Mouse (Mus musculus): ENCODE results near the gene Nxph4. TPM values are rescaled to one million over a fixed set of nuclear protein-coding genes. Genes with fewer than 3 reads are reported as not detected.

Nxph4 gene
- polyA plus RNA-seq, 1 experiment from 2014 or later: 0.14 TPM

- ATAC-seq (ENCODE audit: insufficient read depth): no peak
- Histone ChIP-seq H3K9me3 (ENCODE audit: low read depth, low read length) (no peaks in the 10 kb centered on the region), H3K4me1 (ENCODE audit: insufficient read depth) (no peaks in the 10 kb centered on the region), H3K27me3 (ENCODE audit: insufficient read depth, low read length) (no peaks in the 10 kb centered on the region), H3K4me2 (no peak overlapping the region), H3K4me3 (ENCODE audit: low read depth, low read length) (no peak overlapping the region), H3K36me3 (ENCODE audit: insufficient read depth) (peaks cover 88% of the 10 kb centered on the region), H3K9ac (no peak overlapping the region), H3K27ac (ENCODE audit: low read depth) (no peak overlapping the region)
- TF ChIP-seq CTCF (IDR thresholded peaks at IDR 0.05; ENCODE audit: low read depth): no peak
- DNase-seq: no peak
- WGBS: 53% methylated on average over 6 of the region's 6 CpGs
These were observed 8.4 kb upstream of the Nxph4 start for GRCm38 (mm10) chr10:127542720-127543119.

- H3K36me3 ChIP-seq (ENCODE audit: insufficient read depth): peaks cover 82% of the 10 kb centered on the region
These were observed 7.7 kb upstream of the Nxph4 start for GRCm38 (mm10) chr10:127542084-127542483.

GRCm38 (mm10) chr10:127541510-127541909 is 7.2 kb upstream of the Nxph4 start:
- no peaks in the 10 kb centered on the region for H3K9me3 ChIP-seq (ENCODE audit: low read depth, low read length)
- DNase-seq: no peak
- H3K4me2 ChIP-seq: no peak overlapping the region
- peaks cover 76% of the 10 kb centered on the region for H3K36me3 ChIP-seq (ENCODE audit: insufficient read depth)
- H3K4me3 ChIP-seq (ENCODE audit: low read depth, low read length): no peak overlapping the region
- H3K4me1 ChIP-seq (ENCODE audit: insufficient read depth): no peaks in the 10 kb centered on the region
- H3K27me3 ChIP-seq (ENCODE audit: insufficient read depth, low read length): peaks cover 6% of the 10 kb centered on the region
- TF ChIP-seq CTCF (IDR thresholded peaks at IDR 0.05; ENCODE audit: low read depth): no peak
- no peak overlapping the region for H3K27ac ChIP-seq (ENCODE audit: low read depth)
- ATAC-seq (ENCODE audit: insufficient read depth): no peak
- WGBS: 88% methylated on average over 8 of the region's 8 CpGs
- H3K9ac ChIP-seq: no peak overlapping the region

More at GRCm38 (mm10) chr10:127542084-127542483, 7.7 kb upstream of the Nxph4 start:
- DNase-seq (no peak), ATAC-seq (ENCODE audit: insufficient read depth) (no peak)
- Histone ChIP-seq H3K4me2 (no peak overlapping the region), H3K4me3 (ENCODE audit: low read depth, low read length) (no peak overlapping the region), H3K9ac (no peak overlapping the region), H3K9me3 (ENCODE audit: low read depth, low read length) (no peaks in the 10 kb centered on the region), H3K27ac (ENCODE audit: low read depth) (no peak overlapping the region), H3K27me3 (ENCODE audit: insufficient read depth, low read length) (peaks cover under 1% of the 10 kb centered on the region; the same call in 1 of the 2 replicates), H3K4me1 (ENCODE audit: insufficient read depth) (no peaks in the 10 kb centered on the region)
- WGBS: 88% methylated on average over 13 of the region's 13 CpGs
- no peak for TF ChIP-seq CTCF (IDR thresholded peaks at IDR 0.05; ENCODE audit: low read depth)

- Histone ChIP-seq H3K4me2 (no peak overlapping the region), H3K27ac (ENCODE audit: low read depth) (no peak overlapping the region), H3K36me3 (ENCODE audit: insufficient read depth) (peaks cover 45% of the 10 kb centered on the region), H3K9ac (no peak overlapping the region), H3K4me3 (ENCODE audit: low read depth, low read length) (no peak overlapping the region), H3K9me3 (ENCODE audit: low read depth, low read length) (no peaks in the 10 kb centered on the region), H3K4me1 (ENCODE audit: insufficient read depth) (no peaks in the 10 kb centered on the region), H3K27me3 (ENCODE audit: insufficient read depth, low read length) (peaks cover 41% of the 10 kb centered on the region)
- WGBS: 27% methylated on average over 7 of the region's 7 CpGs
- TF ChIP-seq CTCF (IDR thresholded peaks at IDR 0.05; ENCODE audit: low read depth): peak; percentile 96
- peak; percentile 28; the same call in 1 of the 2 replicates for ATAC-seq (ENCODE audit: insufficient read depth)
- DNase-seq: peak; percentile 92
These were observed 3.7 kb upstream of the Nxph4 start for GRCm38 (mm10) chr10:127537854-127538583.

GRCm38 (mm10) chr10:127536586-127537314 is 2.4 kb upstream of the Nxph4 start:
- no peak overlapping the region for H3K4me3 ChIP-seq (ENCODE audit: low read depth, low read length)
- WGBS: 13% methylated on average over 8 of the region's 8 CpGs
- ATAC-seq (ENCODE audit: insufficient read depth): no peak
- no peak overlapping the region for H3K4me2 ChIP-seq
- peak; percentile 61 for TF ChIP-seq CTCF (IDR thresholded peaks at IDR 0.05; ENCODE audit: low read depth)
- no peak overlapping the region for H3K27ac ChIP-seq (ENCODE audit: low read depth)
- no peaks in the 10 kb centered on the region for H3K4me1 ChIP-seq (ENCODE audit: insufficient read depth)
- H3K27me3 ChIP-seq (ENCODE audit: insufficient read depth, low read length): peaks cover 53% of the 10 kb centered on the region
- DNase-seq: peak; percentile 77
- H3K9me3 ChIP-seq (ENCODE audit: low read depth, low read length): no peaks in the 10 kb centered on the region
- H3K36me3 ChIP-seq (ENCODE audit: insufficient read depth): peaks cover 32% of the 10 kb centered on the region
- no peak overlapping the region for H3K9ac ChIP-seq

GRCm38 (mm10) chr10:127534929-127535384 is 598 bp upstream of the Nxph4 start:
- no peak for ATAC-seq (ENCODE audit: insufficient read depth)
- TF ChIP-seq CTCF (IDR thresholded peaks at IDR 0.05; ENCODE audit: low read depth): no peak

GRCm38 (mm10) chr10:127531548-127531947 is 2.8 kb downstream of the Nxph4 start:
- no peaks in the 10 kb centered on the region for H3K9me3 ChIP-seq (ENCODE audit: low read depth, low read length)
- DNase-seq: no peak
- ATAC-seq (ENCODE audit: insufficient read depth): no peak
- H3K27ac ChIP-seq (ENCODE audit: low read depth): no peak overlapping the region
- WGBS: 1% methylated on average over 4 of the region's 4 CpGs
- peaks cover 100% of the 10 kb centered on the region for H3K27me3 ChIP-seq (ENCODE audit: insufficient read depth, low read length)
- H3K4me1 ChIP-seq (ENCODE audit: insufficient read depth): no peaks in the 10 kb centered on the region
- H3K36me3 ChIP-seq (ENCODE audit: insufficient read depth): no peaks in the 10 kb centered on the region
- H3K4me3 ChIP-seq (ENCODE audit: low read depth, low read length): no peak overlapping the region
- TF ChIP-seq CTCF (IDR thresholded peaks at IDR 0.05; ENCODE audit: low read depth): no peak
- H3K4me2 ChIP-seq: no peak overlapping the region
- no peak overlapping the region for H3K9ac ChIP-seq

More at GRCm38 (mm10) chr10:127534929-127535384, 598 bp upstream of the Nxph4 start:
- DNase-seq: no peak
- peaks cover 71% of the 10 kb centered on the region for H3K27me3 ChIP-seq (ENCODE audit: insufficient read depth, low read length)
- H3K9ac ChIP-seq: no peak overlapping the region
- no peaks in the 10 kb centered on the region for H3K4me1 ChIP-seq (ENCODE audit: insufficient read depth)
- 2% methylated on average over 30 of the region's 30 CpGs for WGBS
- peak overlapping the region; percentile 43; the same call in 1 of the 2 replicates for H3K4me3 ChIP-seq (ENCODE audit: low read depth, low read length)
- peaks cover 17% of the 10 kb centered on the region for H3K36me3 ChIP-seq (ENCODE audit: insufficient read depth)
- no peaks in the 10 kb centered on the region for H3K9me3 ChIP-seq (ENCODE audit: low read depth, low read length)
- H3K4me2 ChIP-seq: peak overlapping the region; percentile 74
- H3K27ac ChIP-seq (ENCODE audit: low read depth): no peak overlapping the region
